Mouse (Mus musculus) kidney, adult 2 months (tissue): ENCODE data around the gene Tbc1d20.

Experiments used
- CTCF ChIP-seq: fragments of 200-500 bp; conservative IDR thresholded peaks from 2 replicates; pipeline ENCODE4 v1.5.1; 2011; ENCODE audit warnings: low read depth, mild to moderate bottlenecking, control low read depth, low read length, moderate library complexity, mixed read lengths; ENCODE audit not compliant: insufficient read depth, insufficient read length
- POLR2A ChIP-seq: fragments of 200-500 bp; IDR thresholded peaks from one replicate; pipeline ENCODE4 v1.6.1; 2011; ENCODE audit warnings: low read depth, low read length, control low read depth

DNA sequence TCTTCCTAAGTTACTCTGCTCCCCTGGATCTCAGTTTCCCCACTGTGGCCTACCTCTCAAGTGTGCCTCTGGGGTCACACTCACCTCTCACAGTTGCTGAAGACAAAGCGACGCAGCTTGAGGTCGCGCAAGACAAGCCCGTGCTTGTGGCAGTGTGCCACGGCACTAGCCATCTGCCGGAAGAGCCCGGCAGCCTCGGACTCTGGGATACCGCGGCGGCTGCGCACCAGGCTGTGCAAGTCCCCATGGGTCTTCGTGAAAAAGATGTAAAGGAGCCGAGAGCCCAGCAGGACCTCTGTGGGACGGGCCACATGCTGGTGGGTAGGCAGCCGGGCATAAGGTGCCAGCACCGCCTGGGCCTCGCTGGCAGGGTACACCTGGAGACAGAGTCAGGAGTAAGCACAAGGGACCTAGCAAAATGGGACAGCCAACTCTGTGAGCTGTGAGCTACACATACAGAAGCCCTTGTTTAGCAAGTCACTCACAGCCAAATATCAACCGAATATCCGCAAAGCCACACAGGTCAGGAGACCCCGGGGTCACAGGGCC lies 46.1 kb downstream of the Tbc1d20 start:
- TF ChIP-seq CTCF: no peak
- TF ChIP-seq POLR2A: no peak
